Mouse (Mus musculus): ENCODE results near the gene Sell.

GRCm38 (mm10) chr1:164130013-164130412 lies 68.2 kb downstream of the Sell start:
- TF ChIP-seq CTCF (IDR thresholded peaks at IDR 0.05; ENCODE audit: low read depth, low read length) (no peak), POLR2A (IDR thresholded peaks at IDR 0.05; ENCODE audit: borderline replicate concordance, low read depth, low read length) (no peak)
